Mouse (Mus musculus) yolk sac, embryonic 10.5 days (tissue): ENCODE measurements around the gene Aida.
A peak's percentile ranks its signal among the peaks of the same experiment; 100 is the strongest.
"Not testable (repeated sequence)": the region's sequence is repeated elsewhere in the genome, so short reads cannot be mapped to it uniquely, and the experiment has no call there.

ENCODE experiments used
- DNase-seq: peaks from one replicate; pipeline ENCODE4 v3.0.0-alpha.2; 2017; ENCODE audit warnings: low spot score

The Aida gene

DNA sequence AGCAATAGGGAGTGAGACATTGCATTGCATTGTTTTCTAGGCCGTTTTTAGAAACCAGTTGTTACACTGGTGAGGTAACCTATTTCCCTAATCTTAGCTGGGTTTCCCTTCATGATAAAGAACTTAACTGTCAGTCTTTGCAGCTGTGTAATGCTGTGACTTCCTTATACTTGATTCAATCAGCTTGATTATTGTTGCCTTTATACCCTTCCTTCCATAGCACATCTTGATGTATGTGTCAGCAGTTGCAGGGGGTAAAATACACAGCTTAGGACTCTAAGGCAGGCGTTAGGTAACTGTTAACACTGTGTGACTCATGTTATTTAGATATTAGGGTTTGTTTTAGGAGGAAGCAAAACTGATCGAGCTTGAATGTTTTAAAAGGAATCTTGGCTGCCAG is 24.3 kb downstream of the Aida start:
- no peak for DNase-seq

DNA sequence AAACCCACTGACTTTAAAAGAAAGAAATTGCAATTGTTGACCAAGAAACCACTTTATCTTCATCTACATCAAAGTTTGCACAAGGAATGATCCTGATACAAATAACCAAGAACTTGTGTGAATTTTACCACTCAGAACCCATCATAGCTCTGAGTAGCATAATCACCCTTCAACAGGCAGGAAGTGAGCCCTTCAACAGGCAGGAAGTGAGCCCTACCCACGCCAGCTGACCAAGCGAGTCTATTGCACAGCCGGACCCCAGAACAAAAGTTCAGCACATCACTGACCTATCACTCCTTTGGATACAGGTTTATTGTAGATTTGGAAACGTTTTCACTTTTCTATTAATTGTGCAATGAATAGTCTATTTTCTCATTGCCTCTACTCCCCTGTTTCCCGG is 26.1 kb downstream of the Aida start:
- DNase-seq, result not testable (repeated sequence)

DNA sequence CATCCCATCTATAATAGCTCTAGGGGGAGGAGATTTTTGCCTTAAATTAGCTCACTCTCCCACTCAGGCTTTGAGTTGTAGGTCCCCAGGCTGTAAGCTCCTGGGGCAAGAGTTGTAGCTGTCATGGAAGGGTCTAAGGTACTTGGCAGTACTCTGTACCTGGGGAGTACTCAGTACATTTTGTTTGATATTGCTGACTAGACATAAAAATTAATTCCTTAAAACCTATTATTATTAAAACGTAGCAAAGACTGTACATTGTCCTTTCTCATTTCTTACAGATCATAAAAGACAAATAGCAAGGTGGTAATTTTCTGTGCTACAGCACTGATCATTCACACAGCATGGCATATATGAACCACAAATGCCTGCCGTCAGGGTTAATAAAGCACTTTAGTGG is 27.5 kb downstream of the Aida start:
- DNase-seq, result no peak

GRCm38 (mm10) chr1:183324433-183324832 is 28.0 kb downstream of the Aida start:
- no peak for DNase-seq

DNA sequence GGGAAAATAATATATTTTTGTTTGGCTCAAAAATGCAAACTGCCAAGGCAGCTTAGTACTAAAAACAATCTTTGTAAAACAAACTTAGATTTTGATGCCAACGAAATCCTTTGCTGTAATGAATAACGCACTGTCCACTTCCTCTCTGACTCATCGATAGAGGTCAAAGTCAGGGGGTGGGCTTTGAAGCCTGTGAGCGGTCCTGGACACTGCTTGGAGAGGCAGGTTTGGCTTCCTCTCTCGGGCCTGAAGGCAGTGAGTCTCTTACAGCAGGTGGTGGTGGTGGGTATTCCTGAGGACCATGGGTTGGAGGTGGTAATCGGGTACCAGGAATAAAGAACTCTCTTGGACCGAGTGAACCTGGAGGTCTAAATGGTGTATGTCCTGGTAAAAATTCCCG is 30.8 kb downstream of the Aida start:
- no peak for DNase-seq

DNA sequence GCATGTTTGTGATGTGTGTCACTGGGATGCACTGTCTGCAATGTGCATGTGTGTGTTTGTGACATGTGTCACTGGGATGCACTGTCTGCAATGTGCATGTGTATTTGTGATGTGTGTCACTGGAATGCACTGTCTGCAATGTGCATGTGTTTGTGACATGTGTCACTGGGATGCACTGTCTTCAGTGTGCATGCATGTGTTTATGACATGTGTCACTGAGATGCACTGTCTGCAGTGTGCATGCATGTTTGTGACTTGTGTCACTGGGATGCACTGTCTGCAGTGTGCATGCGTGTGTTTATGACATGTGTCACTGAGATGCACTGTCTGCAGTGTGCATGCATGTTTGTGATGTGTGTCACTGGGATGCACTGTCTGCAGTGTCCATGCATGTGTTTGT is 46.5 kb downstream of the Aida start:
- DNase-seq, result not testable (repeated sequence)

DNA sequence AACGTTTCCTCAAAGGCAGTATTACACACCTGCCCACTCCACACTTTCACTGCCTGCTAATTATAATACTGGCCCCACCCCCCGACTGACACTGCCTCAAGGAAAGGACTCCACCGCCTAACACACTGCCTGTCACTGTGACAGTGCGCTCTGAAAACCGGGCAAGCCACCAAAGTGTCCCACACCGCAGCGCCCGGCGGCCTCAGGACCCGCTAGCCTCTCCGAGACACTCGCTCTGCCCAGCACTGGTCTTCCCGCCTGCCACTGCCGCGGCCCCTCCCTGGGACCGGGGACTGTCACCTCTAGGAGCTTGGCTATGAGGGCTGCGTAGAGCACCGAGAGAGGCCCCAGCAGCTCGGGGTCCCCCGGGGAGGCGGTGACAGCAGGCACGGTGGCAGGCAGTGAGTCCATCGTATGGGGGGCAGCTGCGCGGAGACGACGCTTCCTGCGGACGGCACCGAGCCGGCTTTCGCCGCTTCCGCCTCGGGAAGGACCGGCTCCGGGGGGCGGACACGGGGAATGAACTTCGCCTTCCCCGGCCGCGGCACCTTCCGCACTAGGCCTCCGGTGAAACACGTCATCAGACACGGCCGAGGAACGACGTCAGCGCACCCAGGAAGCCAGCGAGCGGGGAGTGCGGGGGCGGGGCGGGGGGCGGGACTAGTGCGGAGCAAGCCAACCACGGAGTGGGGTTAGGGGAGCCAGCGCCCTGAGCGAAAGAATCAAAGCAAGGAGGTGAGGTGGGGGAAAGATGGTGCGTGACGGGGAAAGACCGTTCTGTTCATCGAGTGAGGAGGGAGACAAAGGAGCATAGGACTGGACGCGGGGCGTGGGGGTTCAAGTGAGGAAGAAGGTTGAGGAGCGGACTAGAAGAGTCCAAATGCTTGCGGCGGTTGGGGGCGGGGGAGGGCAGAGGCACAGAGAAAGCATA is 48.8 kb downstream of the Aida start:
- DNase-seq, result peak; percentile 94

GRCm38 (mm10) chr1:183345817-183346195 is 49.4 kb downstream of the Aida start:
- DNase-seq, result no peak

- DNase-seq, result peak; percentile 48
Observed at GRCm38 (mm10) chr1:183349840-183350239, 53.5 kb downstream of the Aida start.

- no peak for DNase-seq
Observed at GRCm38 (mm10) chr1:183358901-183359300, 62.5 kb downstream of the Aida start.

DNA sequence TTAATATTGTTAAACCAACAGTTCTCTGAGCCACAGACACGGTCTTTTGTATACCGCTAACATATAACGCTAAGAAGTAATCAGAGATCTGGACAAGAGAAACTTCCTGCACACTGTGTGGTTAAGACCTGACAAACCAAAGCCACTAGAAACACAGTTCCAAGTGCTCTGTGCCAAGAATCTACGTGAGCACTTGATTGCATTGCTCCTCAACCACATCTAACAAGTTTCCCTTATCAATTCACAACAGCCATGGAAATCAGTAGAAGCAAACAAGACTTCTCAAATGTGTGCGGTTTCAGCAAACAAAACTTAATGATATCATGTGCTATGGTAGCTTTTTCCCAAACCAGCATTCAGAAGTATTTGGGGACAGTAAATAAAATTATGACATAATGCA is 65.9 kb downstream of the Aida start:
- no peak for DNase-seq

DNA sequence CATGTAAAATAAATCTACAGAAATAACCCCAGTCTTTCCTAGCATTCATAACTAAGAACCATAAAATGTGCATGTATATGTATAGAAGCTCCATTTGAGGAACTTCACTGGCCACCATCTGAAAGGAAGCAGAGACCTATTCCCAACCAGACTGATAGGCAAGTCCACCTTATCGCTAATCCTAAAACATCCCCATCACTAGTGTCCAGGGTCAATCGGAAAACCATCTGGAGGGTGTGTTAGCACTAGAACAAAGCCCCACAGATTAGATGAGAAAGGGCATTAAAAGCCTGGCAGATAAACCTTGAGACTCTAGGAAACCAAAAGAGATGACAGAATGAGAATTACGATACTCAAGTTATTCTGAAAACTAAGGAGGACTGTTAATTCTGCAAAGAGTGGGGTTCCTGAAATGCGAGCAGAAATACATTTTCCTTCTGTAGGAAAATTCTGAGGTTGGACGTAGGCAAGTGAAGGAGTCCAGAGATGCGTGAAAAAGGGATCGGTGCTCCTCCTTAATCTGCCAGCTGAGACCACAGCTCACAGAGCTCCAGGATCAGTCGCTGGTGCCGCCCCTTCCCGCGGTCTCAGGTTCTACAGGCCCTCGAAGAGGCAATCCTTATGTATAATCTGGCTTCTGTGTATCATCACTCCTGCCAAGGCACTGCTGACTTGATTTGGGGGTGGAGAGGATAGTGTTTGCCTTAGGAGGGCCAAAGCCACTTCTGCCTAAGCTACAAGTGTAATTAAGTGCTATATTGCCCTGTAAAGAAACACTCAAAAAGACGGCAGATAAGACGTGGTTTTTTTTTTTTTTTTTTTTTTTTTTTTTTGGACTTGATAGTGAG is 66.6 kb downstream of the Aida start:
- no peak for DNase-seq

GRCm38 (mm10) chr1:183363577-183363867 is 67.1 kb downstream of the Aida start:
- no peak for DNase-seq

DNA sequence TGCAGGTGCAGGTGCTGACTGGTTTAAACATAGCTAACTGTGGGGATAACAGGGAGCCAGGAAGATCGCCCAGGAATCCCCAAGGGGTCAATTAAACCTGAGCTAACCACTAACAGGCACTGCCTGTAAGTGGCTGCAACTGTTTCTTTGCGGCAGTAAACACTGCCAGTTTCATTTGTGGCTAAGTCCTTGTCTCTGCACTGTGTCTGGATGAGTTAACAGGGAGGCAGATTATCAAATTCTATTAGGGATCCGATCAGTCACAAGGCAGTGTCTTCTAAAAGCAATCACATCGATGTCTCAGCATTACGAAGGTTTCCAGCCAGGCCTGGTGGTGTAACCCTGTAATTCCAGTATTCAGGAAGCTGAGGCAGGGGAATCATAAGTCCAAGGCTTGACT is 70.0 kb downstream of the Aida start:
- DNase-seq, result no peak

- DNase-seq, result peak; percentile 9
Observed at GRCm38 (mm10) chr1:183368601-183369400, 72.4 kb downstream of the Aida start.

GRCm38 (mm10) chr1:183369427-183370014 is 73.1 kb downstream of the Aida start, which contains the start of gene Mia3:
Gene Mia3, minus strand, starts transcription at chr1:183369553.
- peak; percentile 93 for DNase-seq

GRCm38 (mm10) chr1:183374728-183375127 is 78.3 kb downstream of the Aida start:
- DNase-seq, result no peak
